ENCODE assay signal across 17 mouse cellular contexts in the genomic region with DNA sequence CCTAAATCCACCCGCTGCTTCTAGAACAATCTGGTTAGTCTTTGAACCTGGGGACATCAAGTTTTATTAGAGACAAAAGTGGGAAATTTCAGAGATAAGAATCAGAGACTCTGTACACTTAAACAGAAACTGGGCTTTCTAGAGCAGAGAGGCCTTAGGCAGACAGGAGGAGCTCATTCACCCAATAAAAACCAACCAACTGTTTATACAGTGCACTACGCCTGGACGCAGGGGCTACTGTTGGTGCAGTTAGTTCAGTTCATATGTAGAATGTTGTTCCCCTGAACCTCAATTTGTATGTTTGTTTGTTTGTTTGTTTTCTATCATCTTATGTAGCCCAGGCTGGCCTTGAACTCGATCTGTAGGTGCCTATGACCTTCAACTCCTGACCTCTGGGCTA. TPM values are rescaled to one million over a fixed set of nuclear protein-coding genes. Genes with fewer than 3 reads are reported as not detected.
ATAC-seq and TF ChIP-seq lines count a peak whose summit lies in the region.
"Had no signal": no experiment of that assay in that cellular context is flagged by ENCODE, and none has a peak within 500 bp of the region (broad histone marks: within the 10 kb centered on the region; RNA-seq: fewer than 3 reads in every experiment).

No protein-coding gene starts in this region.

- H3K4me3 ChIP-seq in intestine, embryonic 15.5 days (replicated peaks) = no peak overlapping the region
- H3K4me3 ChIP-seq in intestine, postnatal 0 days (ENCODE audit: low read depth, low read length) = no peak overlapping the region
- H3K4me3 ChIP-seq in midbrain, embryonic 15.5 days = no peak overlapping the region
- H3K4me3 ChIP-seq: embryonic facial prominence, embryonic 10.5 days; embryonic facial prominence, embryonic 12.5 days; forebrain, embryonic 13.5 days; forebrain, embryonic 15.5 days had no signal

- no peak overlapping the region for H3K4me2 ChIP-seq in intestine, embryonic 15.5 days (replicated peaks)
- 0 out of 2 replicates have a peak overlapping the region, but pooled peaks have one; percentile 41 for H3K4me2 ChIP-seq in intestine, postnatal 0 days (replicated peaks; ENCODE audit: low read depth)
- H3K4me2 ChIP-seq in midbrain, embryonic 15.5 days = no peak overlapping the region
- H3K4me2 ChIP-seq: embryonic facial prominence, embryonic 12.5 days; forebrain, embryonic 13.5 days; forebrain, embryonic 15.5 days had no signal

- ATAC-seq in CD4-positive, CD25-positive, alpha-beta regulatory T cell, adult 4 months = peak; percentile 31
- peak; percentile 68 for ATAC-seq in intestine, embryonic 15.5 days
- peak; percentile 43 for ATAC-seq in intestine, postnatal 0 days
- ATAC-seq in megakaryocyte progenitor cell, adult 5-6 weeks (replicated peaks; ENCODE audit: poor library complexity) = no peak
- no peak for ATAC-seq in midbrain, embryonic 15.5 days (replicated peaks)
- ATAC-seq: forebrain, embryonic 13.5 days; forebrain, embryonic 15.5 days; forebrain, postnatal 0 days had no signal

- H3K27me3 ChIP-seq in intestine, embryonic 15.5 days (replicated peaks) = no peaks in the 10 kb centered on the region
- no peaks in the 10 kb centered on the region for H3K27me3 ChIP-seq in intestine, postnatal 0 days (replicated peaks; ENCODE audit: control insufficient read depth, insufficient read depth, low read length)
- no peaks in the 10 kb centered on the region for H3K27me3 ChIP-seq in midbrain, embryonic 15.5 days (replicated peaks)
- H3K27me3 ChIP-seq: embryonic facial prominence, embryonic 12.5 days; forebrain, embryonic 13.5 days; forebrain, embryonic 15.5 days had no signal

- TF ChIP-seq CTCF in intestine, postnatal 0 days (IDR thresholded peaks at IDR 0.05; ENCODE audit: low read depth) = peak; percentile 32

- WGBS in intestine, embryonic 15.5 days = 45% methylated on average over 4 of the region's 4 CpGs
- WGBS in intestine, postnatal 0 days = 36% methylated on average over 4 of the region's 4 CpGs
- 91% methylated on average over 4 of the region's 4 CpGs for WGBS in midbrain, embryonic 15.5 days

- no peaks in the 10 kb centered on the region for H3K9me3 ChIP-seq in intestine, embryonic 15.5 days
- no peaks in the 10 kb centered on the region for H3K9me3 ChIP-seq in intestine, postnatal 0 days (ENCODE audit: control insufficient read depth)
- H3K9me3 ChIP-seq in midbrain, embryonic 15.5 days = no peaks in the 10 kb centered on the region
- H3K9me3 ChIP-seq: embryonic facial prominence, embryonic 10.5 days; embryonic facial prominence, embryonic 12.5 days; forebrain, embryonic 13.5 days; forebrain, embryonic 15.5 days had no signal

- no peaks in the 10 kb centered on the region for H3K4me1 ChIP-seq in intestine, embryonic 15.5 days (replicated peaks)
- H3K4me1 ChIP-seq in intestine, postnatal 0 days (replicated peaks; ENCODE audit: control insufficient read depth, insufficient read depth, low read length) = 0 out of 2 replicates have a peak, but pooled peaks cover 6% of the 10 kb centered on the region
- no peaks in the 10 kb centered on the region for H3K4me1 ChIP-seq in midbrain, embryonic 15.5 days
- H3K4me1 ChIP-seq: embryonic facial prominence, embryonic 12.5 days; forebrain, embryonic 13.5 days; forebrain, embryonic 15.5 days had no signal

- peak overlapping the region; percentile 66; the same call in 1 of the 2 replicates for H3K27ac ChIP-seq in intestine, embryonic 15.5 days
- peak overlapping the region; percentile 97 for H3K27ac ChIP-seq in intestine, postnatal 0 days (ENCODE audit: low read depth, low read length)
- H3K27ac ChIP-seq in midbrain, embryonic 15.5 days = no peak overlapping the region
- H3K27ac ChIP-seq: embryonic facial prominence, embryonic 10.5 days; embryonic facial prominence, embryonic 12.5 days; forebrain, embryonic 13.5 days; forebrain, embryonic 15.5 days had no signal

- no peaks in the 10 kb centered on the region for H3K36me3 ChIP-seq in intestine, embryonic 15.5 days
- no peaks in the 10 kb centered on the region for H3K36me3 ChIP-seq in intestine, postnatal 0 days (ENCODE audit: control insufficient read depth, insufficient read depth)
- no peaks in the 10 kb centered on the region for H3K36me3 ChIP-seq in midbrain, embryonic 15.5 days (replicated peaks)
- H3K36me3 ChIP-seq: embryonic facial prominence, embryonic 10.5 days; embryonic facial prominence, embryonic 12.5 days; forebrain, embryonic 15.5 days had no signal

- H3K9ac ChIP-seq in intestine, embryonic 15.5 days = no peak overlapping the region
- no peak overlapping the region for H3K9ac ChIP-seq in intestine, postnatal 0 days (ENCODE audit: low read depth, low read length)
- H3K9ac ChIP-seq in midbrain, embryonic 15.5 days = no peak overlapping the region
- H3K9ac ChIP-seq: embryonic facial prominence, embryonic 12.5 days; forebrain, embryonic 13.5 days; forebrain, embryonic 15.5 days; forebrain, postnatal 0 days had no signal

RNA-seq across cellular contexts. Expression of a gene that starts 17.9 kb away (rescaled TPM):
- polyA plus RNA-seq in CD4-positive, CD25-positive, alpha-beta regulatory T cell, adult 4 months (2017; shearing (Covaris generic)) = 10 to 100 TPM; 27.8 to 29.8 TPM
- polyA plus RNA-seq in intestine, embryonic 15.5 days (2015; fragmentation: Nextera tagmentation; extraction: Ambion mirVana) = 0.56 and 0.63 TPM in 2 replicates
- 2.3 TPM in 2 replicates for polyA plus RNA-seq in intestine, postnatal 0 days (2015; fragmentation: Nextera tagmentation; extraction: Ambion mirVana)
- not detected in 2 replicates for total RNA-seq in megakaryocyte progenitor cell, adult 5-6 weeks (2015)
- not detected in 2 replicates for total RNA-seq in megakaryocyte progenitor cell, adult 5-6 weeks (2017)
- not detected in 2 replicates for polyA plus RNA-seq in midbrain, embryonic 15.5 days (2015; fragmentation: Nextera tagmentation; extraction: Ambion mirVana)
- total RNA-seq: adrenal gland, adult 2 months; adrenal gland, postnatal 36 days; forebrain, postnatal 0 days; MEL had no signal
- polyA plus RNA-seq: adrenal gland, adult 2 months; cerebellum, adult 2 months; cortical plate, adult 2 months; embryonic facial prominence, embryonic 12.5 days; forebrain, embryonic 11.5 days; forebrain, embryonic 13.5 days; forebrain, embryonic 15.5 days; forebrain, postnatal 0 days had no signal

RNA-seq across cellular contexts. Expression of a gene that starts 28.7 kb away (rescaled TPM):
- polyA plus RNA-seq in CD4-positive, CD25-positive, alpha-beta regulatory T cell, adult 4 months (2017; shearing (Covaris generic)) = not detected
- 0.48 and 0.58 TPM in 2 replicates for polyA plus RNA-seq in intestine, embryonic 15.5 days (2015; fragmentation: Nextera tagmentation; extraction: Ambion mirVana)
- not detected in 2 replicates for polyA plus RNA-seq in intestine, postnatal 0 days (2015; fragmentation: Nextera tagmentation; extraction: Ambion mirVana)
- not detected in 2 replicates for total RNA-seq in megakaryocyte progenitor cell, adult 5-6 weeks (2015)
- total RNA-seq in megakaryocyte progenitor cell, adult 5-6 weeks (2017) = not detected in 2 replicates
- polyA plus RNA-seq in midbrain, embryonic 15.5 days (2015; fragmentation: Nextera tagmentation; extraction: Ambion mirVana) = not detected in 2 replicates
- total RNA-seq: adrenal gland, postnatal 10 days; adrenal gland, postnatal 36 days; forebrain, postnatal 0 days; MEL had no signal
- polyA plus RNA-seq: adrenal gland, adult 2 months; cerebellum, adult 2 months; cortical plate, adult 2 months; forebrain, embryonic 11.5 days; forebrain, embryonic 13.5 days; forebrain, embryonic 15.5 days; forebrain, postnatal 0 days had no signal

Comparison
In these comparisons a context has a peak if more than half of its experiments do, and no peak if none do; other contexts are left out.
1. ATAC-seq: peak in CD4-positive, CD25-positive, alpha-beta regulatory T cell, adult 4 months (single experiment), intestine, embryonic 15.5 days (single experiment) and intestine, postnatal 0 days (single experiment); none in megakaryocyte progenitor cell, adult 5-6 weeks (single experiment) and midbrain, embryonic 15.5 days (single experiment).